Mouse (Mus musculus) ES-Bruce4 (cell line): ENCODE results near the gene Prkag2.

Experiments used
- CTCF ChIP-seq: IDR thresholded peaks from one replicate; pipeline ENCODE4 v1.8.1; 2011; ENCODE audit warnings: low read depth, low read length
- EP300 ChIP-seq: IDR thresholded peaks from 2 replicates; pipeline ENCODE4 v1.6.1; 2011; ENCODE audit warnings: low read depth, low read length; ENCODE audit not compliant: insufficient read depth
- POLR2A ChIP-seq: IDR thresholded peaks from one replicate; pipeline ENCODE4 v1.8.1; 2011; ENCODE audit warnings: low read length; ENCODE audit not compliant: insufficient read depth

DNA sequence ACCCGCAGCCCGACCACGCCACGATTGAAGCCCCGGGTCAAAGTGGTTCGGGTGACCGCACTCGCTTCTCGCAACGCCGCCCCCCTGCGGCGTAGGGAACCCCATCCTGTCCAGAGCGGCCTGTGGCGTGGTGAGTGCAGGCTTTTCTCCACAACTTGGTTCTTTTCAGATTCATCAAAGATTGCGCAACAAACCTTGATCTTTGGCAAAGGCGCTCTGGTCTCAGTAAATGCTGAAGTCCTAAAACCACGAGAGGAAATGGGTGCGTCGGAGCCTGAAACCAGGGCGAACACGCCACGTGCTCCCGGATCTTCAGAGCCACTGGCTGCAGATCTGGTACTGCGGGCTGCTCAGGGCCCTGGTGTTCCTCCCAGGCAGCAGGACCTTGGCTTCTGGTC is 683 bp upstream of the Prkag2 start:
- no peak for TF ChIP-seq POLR2A
- TF ChIP-seq CTCF = no peak
- TF ChIP-seq EP300 = no peak
